Mouse (Mus musculus): Measurements from ENCODE around the gene Inhbe. TPM values are rescaled to one million over a fixed set of nuclear protein-coding genes. Genes with fewer than 3 reads are reported as not detected.

The Inhbe gene
- polyA plus RNA-seq, 1 experiment from 2014 or later = 0.09 TPM

- no peaks in the 10 kb centered on the region for H3K9me3 ChIP-seq
- no peak overlapping the region for H3K27ac ChIP-seq (replicated peaks)
- H3K9ac ChIP-seq = no peak overlapping the region
- no peaks in the 10 kb centered on the region for H3K36me3 ChIP-seq
- ATAC-seq (ENCODE audit: low FRiP score, low read depth) = no peak
- H3K4me3 ChIP-seq = no peak overlapping the region
- WGBS = 76% methylated on average over 5 of the region's 5 CpGs
- no peaks in the 10 kb centered on the region for H3K4me1 ChIP-seq (replicated peaks)
- no peak overlapping the region for H3K4me2 ChIP-seq
- no peaks in the 10 kb centered on the region for H3K27me3 ChIP-seq
Measured at GRCm38 (mm10) chr10:127367116-127367515, 12.9 kb upstream of the Inhbe start.

DNA sequence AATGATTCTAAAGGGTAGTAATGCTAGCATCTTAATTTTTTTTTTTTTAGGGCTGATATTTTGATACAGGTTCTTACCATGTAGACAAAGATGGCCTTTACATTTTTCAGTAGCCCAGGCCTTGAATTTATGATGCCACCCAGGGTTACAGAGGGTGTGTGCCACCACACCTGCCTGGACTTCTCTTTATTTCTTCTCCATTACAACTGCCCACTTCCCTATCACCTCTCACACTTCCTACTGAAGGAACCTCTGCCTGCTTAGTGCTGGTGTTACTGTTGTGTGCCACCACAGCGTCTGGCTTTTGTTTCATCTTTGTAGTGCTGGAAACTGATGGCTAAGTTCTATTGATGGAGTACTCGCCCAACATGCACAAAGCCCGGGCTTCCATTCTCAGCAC, 6.5 kb upstream of the Inhbe start:
- Histone ChIP-seq H3K9me3 (no peaks in the 10 kb centered on the region), H3K4me2 (no peak overlapping the region), H3K4me3 (no peak overlapping the region), H3K27me3 (no peaks in the 10 kb centered on the region), H3K36me3 (no peaks in the 10 kb centered on the region), H3K4me1 (replicated peaks) (no peaks in the 10 kb centered on the region), H3K9ac (no peak overlapping the region), H3K27ac (replicated peaks) (no peak overlapping the region)
- ATAC-seq (ENCODE audit: low FRiP score, low read depth) = no peak
- 87% methylated on average over 3 of the region's 3 CpGs for WGBS

GRCm38 (mm10) chr10:127355336-127355735, 1.1 kb upstream of the Inhbe start:
- H3K36me3 ChIP-seq = no peaks in the 10 kb centered on the region
- no peak overlapping the region for H3K4me2 ChIP-seq
- no peaks in the 10 kb centered on the region for H3K9me3 ChIP-seq
- H3K4me3 ChIP-seq = no peak overlapping the region
- no peak overlapping the region for H3K27ac ChIP-seq (replicated peaks)
- 48% methylated on average over 10 of the region's 10 CpGs for WGBS
- H3K9ac ChIP-seq = no peak overlapping the region
- 0 out of 2 replicates have a peak, but pooled peaks cover 3% of the 10 kb centered on the region for H3K27me3 ChIP-seq
- ATAC-seq (ENCODE audit: low FRiP score, low read depth) = no peak
- peaks cover 7% of the 10 kb centered on the region; the same call in 1 of the 2 replicates for H3K4me1 ChIP-seq (replicated peaks)

DNA sequence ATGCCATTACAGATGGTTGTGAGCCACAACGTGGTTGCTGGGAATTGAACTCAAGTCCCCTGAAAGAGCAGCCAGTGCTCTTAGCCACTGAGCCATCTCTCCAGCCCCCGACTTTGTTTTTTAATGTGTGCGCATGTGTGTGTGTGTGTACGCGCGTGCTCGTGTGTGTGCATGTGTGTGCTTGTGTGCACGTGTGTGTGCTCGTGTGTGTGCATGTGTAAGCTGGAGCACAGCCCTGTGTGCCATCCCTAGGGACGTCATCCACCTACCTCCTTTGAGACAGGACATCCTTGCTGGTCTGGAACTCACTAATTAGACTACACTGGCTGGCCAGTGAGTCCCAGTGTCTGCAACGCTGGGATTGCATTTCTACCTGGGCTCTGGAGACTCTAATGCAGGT, 1.4 kb downstream of the Inhbe start:
- Histone ChIP-seq H3K36me3 (no peaks in the 10 kb centered on the region), H3K9ac (no peak overlapping the region), H3K4me2 (no peak overlapping the region), H3K27ac (replicated peaks) (no peak overlapping the region), H3K27me3 (0 out of 2 replicates have a peak, but pooled peaks cover 3% of the 10 kb centered on the region), H3K4me3 (no peak overlapping the region), H3K9me3 (no peaks in the 10 kb centered on the region), H3K4me1 (replicated peaks) (peaks cover 8% of the 10 kb centered on the region; the same call in 1 of the 2 replicates)
- 92% methylated on average over 11 of the region's 11 CpGs for WGBS
- no peak for ATAC-seq (ENCODE audit: low FRiP score, low read depth)

GRCm38 (mm10) chr10:127352187-127352586, 2.0 kb downstream of the Inhbe start:
- 86% methylated on average over 9 of the region's 9 CpGs for WGBS
- no peak for ATAC-seq (ENCODE audit: low FRiP score, low read depth)
- Histone ChIP-seq H3K27ac (replicated peaks) (no peak overlapping the region), H3K27me3 (0 out of 2 replicates have a peak, but pooled peaks cover 3% of the 10 kb centered on the region), H3K4me1 (replicated peaks) (peaks cover 8% of the 10 kb centered on the region; the same call in 1 of the 2 replicates), H3K9ac (no peak overlapping the region), H3K4me3 (no peak overlapping the region), H3K36me3 (no peaks in the 10 kb centered on the region), H3K9me3 (no peaks in the 10 kb centered on the region), H3K4me2 (no peak overlapping the region)

DNA sequence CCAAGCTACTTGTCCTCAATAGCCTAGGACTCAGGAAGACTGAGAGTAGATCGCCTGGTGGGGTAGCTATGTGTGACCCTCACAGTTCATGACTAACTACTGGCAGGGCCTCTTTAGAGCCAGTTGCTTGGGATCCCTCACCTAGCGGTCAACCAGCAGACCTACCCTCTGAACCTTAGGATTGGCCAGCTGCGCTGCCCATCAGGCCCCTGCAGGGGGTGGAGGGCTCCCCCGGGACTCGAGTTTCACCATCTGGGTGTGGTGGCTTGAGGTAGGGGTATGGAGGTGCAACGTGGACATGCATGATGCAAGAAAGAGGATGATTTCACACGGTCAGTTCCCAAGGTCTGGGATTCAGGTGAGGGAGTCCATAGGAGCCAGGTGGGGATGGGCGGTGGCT, 2.5 kb downstream of the Inhbe start:
- Histone ChIP-seq H3K36me3 (no peaks in the 10 kb centered on the region), H3K4me3 (no peak overlapping the region)
- ATAC-seq (ENCODE audit: low FRiP score, low read depth) = peak; percentile 52; the same call in 1 of the 2 replicates

DNA sequence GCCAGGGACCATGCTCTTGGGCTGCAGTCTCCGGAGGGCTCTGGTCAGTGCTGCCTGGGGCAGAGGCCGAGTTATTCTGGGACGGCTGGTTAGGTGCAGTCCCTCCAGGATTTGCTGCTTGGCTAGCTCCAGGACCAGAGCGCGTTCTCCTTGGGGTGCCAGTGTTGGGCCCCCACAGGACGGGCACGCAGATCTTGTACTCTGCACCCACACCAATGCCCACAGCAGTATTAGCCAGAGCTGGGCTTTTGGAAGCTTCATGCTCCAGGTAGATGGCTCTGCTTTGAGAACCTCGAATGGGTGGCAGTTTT, 3.0 kb downstream of the Inhbe start:
- Histone ChIP-seq H3K27ac (replicated peaks) (no peak overlapping the region), H3K4me2 (peak overlapping the region; percentile 50; the same call in 1 of the 2 replicates), H3K9ac (no peak overlapping the region), H3K9me3 (no peaks in the 10 kb centered on the region), H3K4me1 (replicated peaks) (peaks cover 8% of the 10 kb centered on the region; the same call in 1 of the 2 replicates), H3K4me3 (no peak overlapping the region), H3K36me3 (no peaks in the 10 kb centered on the region), H3K27me3 (0 out of 2 replicates have a peak, but pooled peaks cover 3% of the 10 kb centered on the region)
- ATAC-seq (ENCODE audit: low FRiP score, low read depth) = no peak
- 86% methylated on average over 8 of the region's 8 CpGs for WGBS

More for the DNA sequence above, 2.5 kb downstream of the Inhbe start:
- H3K27ac ChIP-seq (replicated peaks) = no peak overlapping the region
- H3K4me2 ChIP-seq = no peak overlapping the region
- H3K9ac ChIP-seq = no peak overlapping the region
- no peaks in the 10 kb centered on the region for H3K9me3 ChIP-seq
- 83% methylated on average over 8 of the region's 8 CpGs for WGBS
- 0 out of 2 replicates have a peak, but pooled peaks cover 3% of the 10 kb centered on the region for H3K27me3 ChIP-seq
- H3K4me1 ChIP-seq (replicated peaks) = peaks cover 8% of the 10 kb centered on the region; the same call in 1 of the 2 replicates

DNA sequence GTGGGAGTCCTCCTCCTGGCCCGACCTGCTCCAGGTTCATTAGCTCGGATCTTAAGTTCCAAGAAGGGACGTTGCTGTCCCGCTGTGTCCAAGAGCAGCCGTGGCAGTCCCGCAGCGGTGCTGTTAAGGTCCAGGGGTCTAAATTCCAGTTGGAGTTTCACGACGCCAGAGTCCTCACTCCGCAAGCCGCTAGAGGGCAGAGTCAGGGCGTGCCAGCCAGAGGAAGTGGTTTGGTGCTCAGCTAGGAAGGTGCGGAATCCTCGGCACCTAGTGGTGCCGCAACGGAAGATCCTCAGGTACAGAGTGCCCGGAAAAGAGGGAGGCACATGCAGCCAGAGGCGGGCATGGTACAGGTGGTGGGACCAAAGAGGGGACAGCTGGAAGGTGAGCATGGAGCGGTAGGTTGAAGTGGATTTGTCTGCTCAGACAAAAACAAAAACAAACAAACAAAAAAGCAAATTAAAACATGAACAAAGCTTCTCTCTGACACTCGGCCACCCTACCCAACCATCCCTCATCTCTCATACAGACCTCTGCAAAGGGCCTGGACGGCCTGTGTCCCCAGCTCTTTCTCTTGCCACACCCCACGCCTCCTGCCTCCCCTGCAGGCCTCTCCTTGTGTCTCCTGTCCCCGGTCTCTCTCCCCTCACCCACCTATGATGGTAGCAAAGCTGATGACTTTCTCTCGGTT, 3.5 kb downstream of the Inhbe start:
- ATAC-seq (ENCODE audit: low FRiP score, low read depth) = peak; percentile 72
- Histone ChIP-seq H3K4me2 (peak overlapping the region; percentile 50), H3K27ac (replicated peaks) (no peak overlapping the region), H3K36me3 (no peaks in the 10 kb centered on the region), H3K4me3 (no peak overlapping the region), H3K27me3 (0 out of 2 replicates have a peak, but pooled peaks cover 3% of the 10 kb centered on the region), H3K9ac (no peak overlapping the region), H3K9me3 (no peaks in the 10 kb centered on the region), H3K4me1 (replicated peaks) (peaks cover 8% of the 10 kb centered on the region; the same call in 1 of the 2 replicates)
- WGBS = 15% methylated on average over 24 of the region's 24 CpGs

GRCm38 (mm10) chr10:127349810-127350209, 4.4 kb downstream of the Inhbe start:
- H3K4me1 ChIP-seq (replicated peaks) = peaks cover 8% of the 10 kb centered on the region; the same call in 1 of the 2 replicates
- no peak for ATAC-seq (ENCODE audit: low FRiP score, low read depth)
- no peak overlapping the region for H3K27ac ChIP-seq (replicated peaks)
- WGBS = 76% methylated on average over 8 of the region's 8 CpGs
- 0 out of 2 replicates have a peak, but pooled peaks cover 3% of the 10 kb centered on the region for H3K27me3 ChIP-seq
- no peaks in the 10 kb centered on the region for H3K36me3 ChIP-seq
- no peaks in the 10 kb centered on the region for H3K9me3 ChIP-seq
- H3K4me3 ChIP-seq = no peak overlapping the region
- H3K4me2 ChIP-seq = no peak overlapping the region
- H3K9ac ChIP-seq = no peak overlapping the region

DNA sequence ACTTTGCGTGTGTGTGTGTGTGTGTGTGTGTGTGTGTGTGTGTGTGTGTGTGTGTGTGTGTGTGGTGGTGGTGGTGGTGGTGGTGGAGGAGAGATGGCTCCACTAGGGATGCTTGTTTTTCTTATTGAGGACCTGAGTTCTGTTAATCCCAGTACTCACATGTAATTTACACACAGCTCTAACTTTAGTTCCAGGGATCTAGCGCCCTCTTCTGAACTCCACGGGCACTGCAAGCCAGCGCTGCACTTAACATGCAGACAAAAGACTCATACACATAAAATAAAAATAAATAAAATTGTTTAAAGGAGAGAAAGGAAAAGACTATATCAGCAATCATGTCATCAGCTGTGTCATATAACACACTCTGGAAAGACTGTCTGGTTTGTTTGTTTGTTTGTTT, 5.3 kb downstream of the Inhbe start:
- Histone ChIP-seq H3K4me2 (no peak overlapping the region), H3K27me3 (0 out of 2 replicates have a peak, but pooled peaks cover 2% of the 10 kb centered on the region), H3K9me3 (no peaks in the 10 kb centered on the region), H3K9ac (no peak overlapping the region), H3K27ac (replicated peaks) (no peak overlapping the region), H3K4me3 (no peak overlapping the region), H3K36me3 (no peaks in the 10 kb centered on the region), H3K4me1 (replicated peaks) (peaks cover 8% of the 10 kb centered on the region; the same call in 1 of the 2 replicates)
- ATAC-seq (ENCODE audit: low FRiP score, low read depth) = no peak
- WGBS = 63% methylated on average over 4 of the region's 4 CpGs

- Histone ChIP-seq H3K36me3 (no peaks in the 10 kb centered on the region), H3K27me3 (peaks cover 14% of the 10 kb centered on the region; the same call in 1 of the 2 replicates), H3K4me2 (no peak overlapping the region), H3K9ac (no peak overlapping the region), H3K27ac (replicated peaks) (no peak overlapping the region), H3K4me3 (no peak overlapping the region), H3K4me1 (replicated peaks) (peaks cover 21% of the 10 kb centered on the region), H3K9me3 (no peaks in the 10 kb centered on the region)
- WGBS = 82% methylated on average over 3 of the region's 3 CpGs
- no peak for ATAC-seq (ENCODE audit: low FRiP score, low read depth)
Measured at GRCm38 (mm10) chr10:127346173-127346572, 8.0 kb downstream of the Inhbe start.

DNA sequence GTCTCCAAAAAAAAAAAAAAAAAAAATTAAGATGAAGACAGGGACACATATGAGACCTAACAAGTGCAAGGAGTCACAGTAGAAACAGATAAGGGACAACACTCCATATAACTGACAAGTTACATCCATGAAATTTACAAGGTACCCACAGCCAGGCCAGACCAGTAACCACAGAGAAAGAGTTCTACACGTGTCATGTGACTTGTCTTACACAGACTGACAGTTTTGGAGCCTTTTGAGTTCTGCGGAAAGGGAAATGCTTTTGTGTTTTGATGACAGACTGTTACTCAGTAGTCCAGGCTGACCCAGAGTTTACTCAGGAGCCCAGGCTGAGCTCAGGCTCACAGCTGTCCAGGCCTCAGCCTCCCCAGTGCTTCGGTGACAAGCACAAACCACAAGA, 11.2 kb downstream of the Inhbe start:
- no peak overlapping the region for H3K4me2 ChIP-seq
- H3K27me3 ChIP-seq = peaks cover 32% of the 10 kb centered on the region
- no peak overlapping the region for H3K9ac ChIP-seq
- H3K4me1 ChIP-seq (replicated peaks) = peaks cover 34% of the 10 kb centered on the region
- no peak overlapping the region for H3K4me3 ChIP-seq
- WGBS = 72% methylated on average over 3 of the region's 3 CpGs
- ATAC-seq (ENCODE audit: low FRiP score, low read depth) = no peak
- H3K27ac ChIP-seq (replicated peaks) = no peak overlapping the region
- no peaks in the 10 kb centered on the region for H3K36me3 ChIP-seq
- no peaks in the 10 kb centered on the region for H3K9me3 ChIP-seq

Data from hindbrain, embryonic 15.5 days (tissue).